Mouse (Mus musculus) hindbrain, embryonic 10.5 days (tissue): ENCODE measurements at regions not wholly inside any gene's neighbourhood (a gene's known extent, or its start where the extent isn't known, plus 50 kb on each side); places are given as distances from the start of the nearest gene placed in this dataset.

Experiments used
- DNase-seq: peaks from one replicate; pipeline ENCODE4 v3.0.0-alpha.2; 2017; ENCODE audit warnings: low spot score
- H3K27ac ChIP-seq: fragments of 300-500 bp; sonication (generic); 2 replicates; pipeline ENCODE4 v1.5.1; 2016; ENCODE audit warnings: mild to moderate bottlenecking, moderate library complexity
- H3K27me3 ChIP-seq: fragments of 300-500 bp; sonication (generic); 2 replicates; pipeline ENCODE4 v1.6.1; 2016; ENCODE audit warnings: mild to moderate bottlenecking; ENCODE audit not compliant: poor library complexity, insufficient read depth, severe bottlenecking
- H3K36me3 ChIP-seq: fragments of 300-500 bp; sonication (generic); 2 replicates; pipeline ENCODE4 v1.6.1; 2016; ENCODE audit warnings: mild to moderate bottlenecking, moderate library complexity
- H3K4me1 ChIP-seq: fragments of 300-500 bp; sonication (generic); replicated peaks from 2 replicates; pipeline ENCODE4 v1.6.1; 2016; ENCODE audit warnings: mild to moderate bottlenecking
- H3K4me3 ChIP-seq: fragments of 300-500 bp; sonication (generic); 2 replicates; pipeline ENCODE4 v1.5.1; 2016; ENCODE audit warnings: mild to moderate bottlenecking, moderate library complexity
- H3K9me3 ChIP-seq: fragments of 300-500 bp; sonication (generic); 2 replicates; pipeline ENCODE4 v1.6.1; 2016; ENCODE audit warnings: mild to moderate bottlenecking, moderate library complexity
- WGBS: fragments of 180-500 bp; shearing (Covaris S2); methylation state at CpG from one replicate; pipeline ENCODE4 v1.1.7; 2016; 5-methylcytosine and 5-hydroxymethylcytosine counted together

- no peak for DNase-seq
- H3K4me1 ChIP-seq, result no peaks in the 10 kb centered on the region
- H3K36me3 ChIP-seq, result no peaks in the 10 kb centered on the region
- 94% methylated on average over 8 of the region's 8 CpGs for WGBS
- H3K4me3 ChIP-seq, result no peak overlapping the region
- no peaks in the 10 kb centered on the region; the same call in 1 of the 2 replicates for H3K27me3 ChIP-seq
- no peaks in the 10 kb centered on the region for H3K9me3 ChIP-seq
- H3K27ac ChIP-seq, result no peak overlapping the region
Observed at GRCm38 (mm10) chr3:52611881-52612280, 343.7 kb downstream of the Foxo1 start.

- WGBS, result 75% methylated on average over 3 of the region's 3 CpGs
- H3K9me3 ChIP-seq, result no peaks in the 10 kb centered on the region
- DNase-seq, result no peak
Observed at GRCm38 (mm10) chr3:52610466-52610865, 342.3 kb downstream of the Foxo1 start.

GRCm38 (mm10) chr3:52608086-52608426, 339.9 kb downstream of the Foxo1 start:
- 94% methylated on average over 5 of the region's 5 CpGs for WGBS
- Histone ChIP-seq H3K27ac (no peak overlapping the region), H3K4me3 (no peak overlapping the region)

More at GRCm38 (mm10) chr3:52610466-52610865, 342.3 kb downstream of the Foxo1 start:
- H3K27ac ChIP-seq, result no peak overlapping the region
- H3K27me3 ChIP-seq, result no peaks in the 10 kb centered on the region; the same call in 1 of the 2 replicates
- peaks cover under 1% of the 10 kb centered on the region; the same call in 1 of the 2 replicates for H3K4me1 ChIP-seq
- H3K36me3 ChIP-seq, result no peaks in the 10 kb centered on the region
- no peak overlapping the region for H3K4me3 ChIP-seq

GRCm38 (mm10) chr3:52607379-52608085, 339.4 kb downstream of the Foxo1 start:
- WGBS, result 91% methylated on average over 12 of the region's 12 CpGs
- Histone ChIP-seq H3K27ac (no peak overlapping the region), H3K4me3 (no peak overlapping the region), H3K4me1 (peaks cover 12% of the 10 kb centered on the region; the same call in 1 of the 2 replicates), H3K9me3 (no peaks in the 10 kb centered on the region), H3K36me3 (no peaks in the 10 kb centered on the region), H3K27me3 (no peaks in the 10 kb centered on the region; the same call in 1 of the 2 replicates)
- no peak for DNase-seq

More at GRCm38 (mm10) chr3:52608086-52608426, 339.9 kb downstream of the Foxo1 start:
- Histone ChIP-seq H3K9me3 (no peaks in the 10 kb centered on the region), H3K27me3 (no peaks in the 10 kb centered on the region; the same call in 1 of the 2 replicates), H3K36me3 (no peaks in the 10 kb centered on the region), H3K4me1 (peaks cover 10% of the 10 kb centered on the region; the same call in 1 of the 2 replicates)
- no peak for DNase-seq

- Histone ChIP-seq H3K9me3 (no peaks in the 10 kb centered on the region), H3K27me3 (no peaks in the 10 kb centered on the region; the same call in 1 of the 2 replicates), H3K36me3 (no peaks in the 10 kb centered on the region), H3K4me3 (no peak overlapping the region), H3K27ac (no peak overlapping the region), H3K4me1 (peaks cover 12% of the 10 kb centered on the region; the same call in 1 of the 2 replicates)
- DNase-seq, result no peak
- WGBS, result 46% methylated on average over 6 of the region's 6 CpGs
Observed at GRCm38 (mm10) chr3:52605261-52605771, 337.2 kb downstream of the Foxo1 start.

- 76% methylated on average over 8 of the region's 8 CpGs for WGBS
Observed at GRCm38 (mm10) chr3:52603244-52603704, 335.1 kb downstream of the Foxo1 start.

GRCm38 (mm10) chr3:52601011-52601745, 333.0 kb downstream of the Foxo1 start:
- DNase-seq, result no peak
- H3K27ac ChIP-seq, result no peak overlapping the region
- WGBS, result 92% methylated on average over 21 of the region's 21 CpGs

More at GRCm38 (mm10) chr3:52603244-52603704, 335.1 kb downstream of the Foxo1 start:
- Histone ChIP-seq H3K27ac (no peak overlapping the region), H3K4me1 (peaks cover 12% of the 10 kb centered on the region; the same call in 1 of the 2 replicates), H3K4me3 (no peak overlapping the region), H3K27me3 (no peaks in the 10 kb centered on the region; the same call in 1 of the 2 replicates), H3K36me3 (no peaks in the 10 kb centered on the region), H3K9me3 (no peaks in the 10 kb centered on the region)
- DNase-seq, result no peak

GRCm38 (mm10) chr3:52600581-52600980, 332.4 kb downstream of the Foxo1 start:
- DNase-seq, result no peak
- no peak overlapping the region for H3K27ac ChIP-seq
- no peaks in the 10 kb centered on the region for H3K9me3 ChIP-seq
- no peak overlapping the region for H3K4me3 ChIP-seq
- 84% methylated on average over 13 of the region's 13 CpGs for WGBS
- H3K27me3 ChIP-seq, result no peaks in the 10 kb centered on the region
- no peaks in the 10 kb centered on the region for H3K36me3 ChIP-seq
- peaks cover 12% of the 10 kb centered on the region; the same call in 1 of the 2 replicates for H3K4me1 ChIP-seq

More at GRCm38 (mm10) chr3:52601011-52601745, 333.0 kb downstream of the Foxo1 start:
- Histone ChIP-seq H3K4me1 (peaks cover 12% of the 10 kb centered on the region; the same call in 1 of the 2 replicates), H3K4me3 (no peak overlapping the region), H3K9me3 (no peaks in the 10 kb centered on the region), H3K27me3 (no peaks in the 10 kb centered on the region), H3K36me3 (no peaks in the 10 kb centered on the region)

- Histone ChIP-seq H3K4me3 (no peak overlapping the region), H3K4me1 (peaks cover 8% of the 10 kb centered on the region; the same call in 1 of the 2 replicates), H3K27me3 (no peaks in the 10 kb centered on the region), H3K27ac (no peak overlapping the region), H3K36me3 (no peaks in the 10 kb centered on the region), H3K9me3 (no peaks in the 10 kb centered on the region)
- 90% methylated on average over 4 of the region's 4 CpGs for WGBS
- DNase-seq, result no peak
Observed at GRCm38 (mm10) chr3:52600146-52600545, 332.0 kb downstream of the Foxo1 start.

GRCm38 (mm10) chr3:52586418-52586817, 318.3 kb downstream of the Foxo1 start:
- Histone ChIP-seq H3K4me3 (no peak overlapping the region), H3K9me3 (no peaks in the 10 kb centered on the region), H3K36me3 (no peaks in the 10 kb centered on the region), H3K4me1 (no peaks in the 10 kb centered on the region), H3K27me3 (no peaks in the 10 kb centered on the region), H3K27ac (no peak overlapping the region)
- no peak for DNase-seq
- WGBS, result 83% methylated on average over 4 of the region's 4 CpGs

GRCm38 (mm10) chr3:52579917-52580316, 311.8 kb downstream of the Foxo1 start:
- DNase-seq, result no peak
- Histone ChIP-seq H3K4me1 (no peaks in the 10 kb centered on the region), H3K27me3 (no peaks in the 10 kb centered on the region), H3K36me3 (no peaks in the 10 kb centered on the region), H3K27ac (no peak overlapping the region), H3K4me3 (no peak overlapping the region), H3K9me3 (no peaks in the 10 kb centered on the region)
- WGBS, result 83% methylated on average over 3 of the region's 3 CpGs

GRCm38 (mm10) chr3:52579096-52579495, 311.0 kb downstream of the Foxo1 start:
- no peaks in the 10 kb centered on the region for H3K4me1 ChIP-seq
- 92% methylated on average over 3 of the region's 3 CpGs for WGBS
- H3K27ac ChIP-seq, result no peak overlapping the region
- no peaks in the 10 kb centered on the region for H3K9me3 ChIP-seq
- no peaks in the 10 kb centered on the region for H3K27me3 ChIP-seq
- DNase-seq, result no peak
- no peak overlapping the region for H3K4me3 ChIP-seq
- H3K36me3 ChIP-seq, result no peaks in the 10 kb centered on the region
